Mouse (Mus musculus): ENCODE data around the gene Crtac1.

GRCm38 (mm10) chr19:42321936-42322335 lies 109.6 kb downstream of the Crtac1 start:
- TF ChIP-seq CTCF (IDR thresholded peaks at IDR 0.05; ENCODE audit: borderline replicate concordance, control insufficient read depth, extremely low read depth, insufficient read depth, low read length, poor library complexity) (no peak), POLR2A (IDR thresholded peaks at IDR 0.05; ENCODE audit: control insufficient read depth, extremely low read depth, insufficient read depth, low read length, poor library complexity) (no peak)
